Mouse (Mus musculus) adrenal gland, postnatal 14 days (tissue): ENCODE results near the gene Rbm8a2. TPM values are rescaled to one million over a fixed set of nuclear protein-coding genes. Genes with fewer than 3 reads are reported as not detected.
"Not testable (repeated sequence)": the region's sequence is repeated elsewhere in the genome, so short reads cannot be mapped to it uniquely, and the experiment has no call there.

ENCODE experiments used
- DNase-seq: peaks from one replicate; pipeline ENCODE4 v3.0.0; 2021; ENCODE audit warnings: mixed read lengths
- long read RNA-seq, 2 experiments: library from polyadenylated mRNA; stranded (forward); transcript quantifications; one replicate each; pipeline ENCODE4 v2.0.0; 2021
- total RNA-seq: library from RNA; stranded (reverse); gene quantifications from 2 replicates; pipeline ENCODE4 v1.2.3, GENCODE M21; 2021

The Rbm8a2 gene
- not detected in 2 replicates for total RNA-seq
- long read RNA-seq, experiment 1, partial matches to known transcripts = 0 of 1 reads
- long read RNA-seq, experiment 1, other reads (novel, unspliced or antisense) = 0 of 1 reads
- long read RNA-seq, experiment 2 = 0 reads

GRCm38 (mm10) chr1:175979014-175979413 lies at the start of gene Rbm8a2:
Gene Rbm8a2, minus strand, starts transcription at chr1:175979114.
- not testable (repeated sequence) for DNase-seq

GRCm38 (mm10) chr1:176028397-176028796 lies 49.5 kb upstream of the Rbm8a2 start:
- no peak for DNase-seq

DNA sequence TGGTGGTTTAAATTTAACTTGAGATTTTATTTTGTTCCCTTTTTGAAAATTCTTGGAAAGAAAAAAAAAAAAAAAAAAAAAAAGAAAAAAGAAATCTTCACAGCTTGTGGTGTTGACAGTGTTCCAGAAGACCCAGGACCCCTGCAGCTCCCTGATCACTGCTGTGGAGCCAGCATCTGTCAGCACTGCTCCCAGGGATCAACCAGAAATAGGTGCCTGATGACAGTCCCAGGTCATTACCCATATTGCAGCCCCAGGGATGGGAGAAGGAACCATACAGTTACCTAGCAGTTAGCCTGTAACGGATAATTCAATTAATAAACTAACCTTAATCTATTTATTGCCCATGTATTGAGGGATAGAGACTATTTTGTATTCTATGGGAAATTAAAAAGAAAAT lies 45.6 kb upstream of the Rbm8a2 start:
- DNase-seq = no peak

DNA sequence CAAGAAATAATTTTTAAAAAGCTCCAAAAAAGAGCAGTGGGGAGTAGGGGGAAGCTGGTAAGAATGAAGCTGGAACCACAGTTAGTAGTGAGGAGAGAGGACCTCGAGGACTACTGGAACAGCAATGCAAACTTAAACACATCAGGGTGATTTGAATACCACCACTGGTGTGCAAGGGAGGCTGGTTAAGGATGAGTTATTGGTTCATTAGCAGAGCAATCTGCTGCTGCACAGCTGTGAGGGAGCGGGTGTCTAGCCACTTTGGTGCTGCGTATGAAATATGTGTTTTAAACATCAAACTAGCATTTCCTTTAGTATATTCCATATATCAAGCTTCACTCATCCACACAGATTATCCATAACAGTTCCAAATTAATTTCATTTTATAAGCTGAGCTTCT lies 39.6 kb upstream of the Rbm8a2 start:
- DNase-seq = no peak

GRCm38 (mm10) chr1:176016076-176016475 lies 37.2 kb upstream of the Rbm8a2 start:
- DNase-seq = no peak

DNA sequence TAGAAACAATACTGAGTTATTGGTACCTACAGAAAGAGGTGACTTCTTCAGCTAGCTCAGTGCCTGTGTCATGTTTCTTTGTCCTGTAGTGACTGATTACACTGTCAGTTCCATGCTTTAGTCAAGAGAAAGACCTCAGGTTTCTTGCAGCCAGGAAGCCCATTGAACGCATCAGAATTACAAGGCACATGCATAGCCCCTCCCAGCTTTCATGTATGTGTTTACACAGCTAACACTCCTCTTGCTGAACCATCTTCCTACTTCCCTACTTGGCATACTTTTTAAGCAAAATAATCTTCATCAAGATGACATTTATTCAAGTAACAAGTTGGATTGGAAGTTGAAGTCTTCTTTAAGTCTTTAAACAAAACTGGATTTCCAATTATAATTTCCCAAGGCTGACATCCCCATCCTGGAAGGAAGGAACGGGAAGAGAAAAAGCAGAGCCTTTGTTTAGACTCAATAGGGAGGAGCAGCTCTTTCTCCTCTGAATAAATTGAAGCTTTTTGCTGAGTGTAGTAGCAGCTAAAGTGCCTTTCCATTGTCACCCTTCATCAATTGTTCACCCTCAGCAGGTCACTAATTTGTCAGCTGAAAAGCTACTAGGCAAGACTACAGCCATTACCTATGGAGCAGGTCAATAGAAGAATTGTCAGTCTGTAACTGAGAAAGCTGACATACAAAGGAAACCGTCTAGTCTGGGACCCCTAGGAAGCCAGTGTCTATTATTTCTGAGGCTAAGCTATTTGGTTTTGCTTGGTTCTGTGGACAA lies 34.8 kb upstream of the Rbm8a2 start:
- DNase-seq = no peak

DNA sequence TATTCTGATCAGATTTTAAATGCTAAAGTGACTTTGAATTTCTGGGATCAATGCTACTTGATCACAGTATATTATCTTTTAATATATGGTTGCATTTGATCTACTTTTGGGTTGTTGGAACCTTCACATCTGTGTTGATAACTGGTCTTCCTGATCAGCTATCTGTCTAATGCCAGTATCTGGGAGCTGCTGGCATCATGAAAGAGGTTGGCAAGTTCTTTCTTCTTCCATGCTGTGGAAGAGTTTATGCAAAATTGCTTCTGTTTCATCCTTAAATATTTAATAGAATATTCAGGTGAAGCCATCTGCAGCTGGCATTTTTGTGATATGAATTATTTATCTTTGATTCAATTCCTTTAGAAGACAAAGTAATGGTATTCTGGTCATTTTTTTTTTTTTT lies 32.6 kb upstream of the Rbm8a2 start:
- DNase-seq = no peak

DNA sequence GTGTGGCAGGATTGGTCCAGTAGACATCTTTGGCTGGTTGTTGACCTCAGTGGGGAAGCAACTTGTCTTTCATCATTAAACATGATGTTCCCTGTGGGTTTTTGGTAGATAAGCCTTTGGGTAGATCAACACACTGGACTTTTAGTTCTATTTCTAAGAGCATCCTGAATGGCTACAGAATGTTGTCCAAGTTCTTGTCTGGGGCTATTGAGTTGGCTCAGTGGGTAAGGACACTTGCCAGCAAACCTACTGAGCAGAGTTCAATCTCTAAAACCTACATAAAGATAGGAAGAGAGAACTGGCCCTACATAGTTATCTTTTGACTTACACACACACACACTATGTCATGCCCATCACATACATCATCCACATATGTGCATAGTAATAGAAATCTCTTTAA lies 32.2 kb upstream of the Rbm8a2 start:
- no peak for DNase-seq

GRCm38 (mm10) chr1:176008411-176008810 lies 29.5 kb upstream of the Rbm8a2 start:
- DNase-seq = peak; percentile 5

DNA sequence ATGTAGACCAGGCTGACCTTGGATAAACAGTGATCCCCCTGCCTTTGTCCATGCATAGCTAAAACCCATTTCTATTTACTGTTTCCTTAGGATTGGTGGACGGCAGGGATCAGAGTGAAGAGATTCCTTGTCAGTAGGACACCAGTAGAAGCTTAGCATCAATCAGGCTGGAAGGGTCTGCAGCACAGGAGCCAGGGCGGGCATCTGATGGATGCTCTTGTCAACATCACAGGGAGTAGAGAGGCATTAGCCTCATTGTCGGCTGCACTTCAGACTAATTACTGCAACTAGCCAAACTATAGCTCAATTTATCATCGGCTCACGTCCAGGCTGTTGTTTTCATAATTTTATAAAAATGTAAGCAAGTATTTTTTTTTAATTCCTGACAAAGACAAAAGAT lies 21.7 kb upstream of the Rbm8a2 start:
- no peak for DNase-seq

DNA sequence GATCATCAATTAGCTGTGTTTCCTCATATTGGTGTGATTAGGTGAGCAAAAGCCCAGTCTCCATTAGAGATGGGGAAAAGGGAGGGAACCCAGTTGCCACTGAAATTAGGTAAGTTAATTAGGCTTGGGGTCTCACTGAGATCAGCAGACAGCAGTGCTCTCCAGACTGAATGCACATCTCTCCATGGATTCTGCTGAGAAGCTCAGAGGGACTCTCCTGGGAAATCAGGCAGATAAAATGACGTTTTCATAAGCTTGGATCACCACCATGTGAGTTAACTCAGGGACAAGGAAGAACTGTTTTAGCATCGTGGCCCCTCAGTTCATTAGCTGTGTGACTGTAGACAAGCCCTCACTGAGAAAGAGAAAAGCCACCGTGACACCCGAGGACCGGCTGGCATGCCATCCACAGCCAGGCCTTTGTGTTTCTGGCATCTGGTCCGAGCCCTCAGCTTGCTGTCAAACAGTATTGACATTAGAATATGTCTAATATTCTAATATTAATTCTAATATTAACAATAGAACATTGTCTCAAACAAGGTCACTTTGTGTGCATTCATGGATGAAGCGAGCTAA lies 18.2 kb upstream of the Rbm8a2 start:
- DNase-seq = no peak

GRCm38 (mm10) chr1:175988912-175989311 lies 10.0 kb upstream of the Rbm8a2 start:
- DNase-seq = no peak

DNA sequence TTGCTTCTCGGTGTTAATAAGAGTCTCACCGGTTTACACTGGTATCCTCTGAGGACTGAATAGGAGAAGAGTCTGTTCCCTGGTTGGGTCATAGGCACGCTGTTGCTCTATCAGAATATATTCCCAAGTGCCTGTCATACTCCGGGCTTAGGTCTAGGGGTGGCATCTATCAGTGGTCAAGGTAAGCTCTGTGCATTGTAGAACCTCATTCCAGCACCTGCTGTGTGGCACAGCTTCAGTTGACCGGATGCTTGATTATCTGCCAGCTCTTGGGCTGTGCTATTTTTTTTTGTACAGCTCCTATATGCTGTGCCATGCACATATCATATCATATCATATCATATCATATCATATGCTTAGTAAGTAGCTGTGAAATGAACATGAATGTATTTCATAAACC lies 9.5 kb upstream of the Rbm8a2 start:
- DNase-seq = no peak

GRCm38 (mm10) chr1:175970710-175971109 lies 8.2 kb downstream of the Rbm8a2 start:
- no peak for DNase-seq

DNA sequence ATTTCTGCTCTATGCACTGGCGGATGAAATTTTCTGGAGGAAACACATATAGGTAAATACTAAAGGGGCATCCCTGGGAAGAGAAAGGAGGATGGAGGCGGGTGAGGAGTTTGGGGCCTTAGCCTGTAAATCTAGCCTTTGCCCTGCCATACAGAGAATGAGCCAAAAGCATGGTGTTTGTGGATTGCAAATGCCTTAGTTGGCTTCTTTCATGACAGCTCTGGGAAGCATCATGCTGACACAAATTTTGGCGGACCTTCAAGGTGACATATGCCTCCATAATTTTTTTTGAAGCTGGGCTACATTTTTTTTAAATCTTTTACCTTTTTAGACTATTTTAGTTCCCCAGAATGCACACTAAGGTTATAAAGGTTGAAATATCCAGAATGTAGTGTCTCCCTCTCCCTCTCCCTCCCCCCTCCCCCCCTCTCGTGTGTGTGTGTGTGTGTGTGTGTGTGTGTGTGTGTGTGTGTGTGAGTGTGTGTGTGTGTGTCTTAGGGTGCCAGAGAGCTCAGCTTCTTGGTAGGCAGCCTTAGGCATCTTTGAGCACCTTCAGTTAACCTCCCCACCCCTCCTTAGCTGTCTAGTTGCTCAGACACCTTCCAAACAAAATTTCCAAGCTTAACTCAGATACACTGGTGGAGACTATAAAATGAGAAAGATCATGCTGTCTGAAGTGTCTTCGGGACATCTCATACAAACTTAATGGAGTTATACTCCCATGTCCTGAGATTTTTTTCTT lies 11.7 kb downstream of the Rbm8a2 start:
- DNase-seq = no peak

- no peak for DNase-seq
These were observed 17.1 kb downstream of the Rbm8a2 start for GRCm38 (mm10) chr1:175961786-175962185.

DNA sequence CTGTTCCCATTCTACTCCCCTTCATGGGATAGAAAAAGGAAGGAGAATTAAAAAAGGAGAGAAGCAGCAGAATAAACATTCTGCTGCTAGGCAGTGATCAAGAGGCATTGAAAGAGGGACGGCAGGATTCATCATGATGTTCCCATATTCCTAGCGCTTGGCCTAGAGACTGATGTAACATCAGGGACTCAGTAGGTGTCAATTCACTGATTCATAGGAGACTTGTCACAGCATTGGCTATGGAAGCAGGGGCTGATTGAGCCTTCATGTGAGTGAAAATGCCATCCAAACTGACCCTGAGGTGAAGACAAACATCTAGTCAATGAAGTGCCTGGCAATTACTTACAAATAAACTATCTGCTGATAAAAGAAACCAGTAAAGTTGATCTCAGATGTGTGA lies 28.1 kb downstream of the Rbm8a2 start:
- no peak for DNase-seq

DNA sequence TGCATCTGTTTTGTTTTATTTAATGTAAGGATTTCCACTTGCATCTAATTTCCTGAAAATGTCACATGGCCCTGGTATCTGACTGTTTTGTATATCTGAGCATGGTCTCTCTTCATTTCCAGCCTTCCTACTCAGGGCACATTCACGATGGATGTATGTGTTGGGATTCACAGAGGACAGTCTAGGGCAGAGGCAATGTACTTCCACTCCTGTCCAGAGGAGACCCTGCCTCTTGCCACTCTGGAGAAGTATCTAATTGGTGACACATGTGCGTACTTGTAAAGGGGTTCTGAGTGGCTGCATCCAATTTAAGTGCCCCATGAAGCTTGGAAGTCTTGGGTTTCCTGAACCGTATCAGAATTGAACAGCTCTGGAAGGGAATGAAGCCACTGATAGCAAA lies 28.5 kb downstream of the Rbm8a2 start:
- no peak for DNase-seq

DNA sequence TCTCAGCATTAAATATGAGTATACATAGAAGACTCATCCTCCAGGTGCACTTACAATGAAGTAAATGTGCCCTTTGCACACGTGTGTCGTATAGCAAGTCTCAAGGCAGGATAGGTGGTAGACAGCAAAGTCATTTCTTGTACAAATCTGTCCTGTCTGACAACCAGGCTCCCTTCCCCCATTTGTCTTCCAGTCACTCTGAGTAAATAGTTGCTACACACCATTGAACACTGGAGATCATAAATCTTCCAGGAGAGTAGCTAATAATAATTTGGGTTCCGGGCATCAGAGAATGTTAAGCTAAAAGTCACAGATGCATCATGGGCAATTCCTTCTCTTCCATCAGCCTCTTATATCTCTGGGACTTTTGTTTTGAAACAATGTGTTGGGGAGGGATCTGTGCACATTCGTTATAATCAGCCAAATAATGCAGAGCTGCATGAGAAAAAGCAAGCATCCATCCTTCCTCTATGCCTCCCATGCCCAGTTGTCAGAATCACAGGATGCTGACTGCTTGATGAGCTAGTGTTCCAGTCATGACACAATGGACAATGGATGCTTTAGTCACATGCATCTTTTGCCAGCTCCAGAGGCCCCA lies 32.1 kb downstream of the Rbm8a2 start:
- no peak for DNase-seq

DNA sequence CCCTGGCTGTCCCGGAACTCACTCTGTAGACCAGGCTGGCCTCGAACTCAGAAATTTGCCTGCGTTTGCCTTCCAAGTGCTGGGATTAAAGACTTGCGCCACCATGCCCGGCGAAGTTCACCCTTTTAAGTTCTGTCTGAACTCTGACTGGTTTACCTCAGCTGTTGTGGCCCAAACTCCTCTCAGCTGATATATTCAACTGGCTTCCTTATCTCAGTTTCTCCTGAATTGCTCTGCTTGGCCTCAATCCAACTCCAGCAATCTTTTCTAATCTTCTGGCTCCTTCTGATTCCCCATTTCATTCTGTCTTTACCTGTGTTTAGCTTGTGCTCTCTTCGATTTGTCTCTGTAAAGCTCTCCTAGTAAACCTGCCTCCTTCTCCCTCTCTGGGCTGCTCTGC lies 35.7 kb downstream of the Rbm8a2 start:
- DNase-seq = no peak

GRCm38 (mm10) chr1:175938731-175939130 lies 40.2 kb downstream of the Rbm8a2 start:
- no peak for DNase-seq

GRCm38 (mm10) chr1:175936282-175936737 lies 42.6 kb downstream of the Rbm8a2 start:
- peak; percentile 66 for DNase-seq

GRCm38 (mm10) chr1:175931391-175931790 lies 47.5 kb downstream of the Rbm8a2 start:
- no peak for DNase-seq
